Mouse (Mus musculus) embryonic fibroblast, embryonic 13.5 days (primary cell): ENCODE results near the gene Srrm3.

ENCODE experiments used
- CTCF ChIP-seq: IDR thresholded peaks from 2 replicates; pipeline ENCODE4 v1.5.1; 2011; ENCODE audit warnings: mild to moderate bottlenecking, control low read depth, low read length, moderate library complexity, borderline replicate concordance; ENCODE audit not compliant: insufficient read depth
- POLR2A ChIP-seq: IDR thresholded peaks from 2 replicates; pipeline ENCODE4 v1.6.1; 2011; ENCODE audit warnings: low read depth, mild to moderate bottlenecking, control low read depth, low read length, moderate library complexity

- no peak for TF ChIP-seq CTCF
- TF ChIP-seq POLR2A, result no peak
These were observed 93.1 kb downstream of the Srrm3 start for GRCm38 (mm10) chr5:135899833-135900232.
